Mouse (Mus musculus) liver, adult 2 months (tissue): ENCODE results near the gene Notch3.

Source experiments
- CTCF ChIP-seq: fragments of 200-500 bp; IDR thresholded peaks from 2 replicates; pipeline ENCODE4 v1.5.1; 2011; ENCODE audit warnings: low read depth, low read length, control low read depth
- POLR2A ChIP-seq: fragments of 200-500 bp; IDR thresholded peaks from 2 replicates; pipeline ENCODE4 v1.6.1; 2011; ENCODE audit warnings: low read length, control low read depth; ENCODE audit not compliant: insufficient read depth; ENCODE audit errors: extremely low read depth

DNA sequence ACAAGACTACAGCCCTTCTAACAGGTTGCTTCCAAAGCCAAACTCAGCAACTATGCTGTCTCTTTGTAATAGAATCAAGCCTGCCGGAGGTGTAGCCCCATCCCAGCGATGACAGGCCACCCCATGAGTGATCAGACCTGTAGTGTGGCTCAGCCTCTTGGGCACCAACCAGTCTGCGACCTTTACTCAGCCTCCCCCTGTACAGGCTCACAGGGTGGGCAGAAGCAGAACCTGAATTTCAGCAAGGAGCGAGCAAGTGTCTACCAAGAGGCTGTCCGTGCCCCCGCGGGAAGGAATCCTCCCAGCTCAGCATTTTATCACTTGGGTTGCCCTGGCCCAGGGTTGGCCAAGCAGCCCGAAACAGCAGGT is 67.1 kb downstream of the Notch3 start:
- TF ChIP-seq POLR2A (no peak), CTCF (no peak)
